Mouse (Mus musculus): ENCODE measurements around the gene Prss50. TPM values are rescaled to one million over a fixed set of nuclear protein-coding genes. Genes with fewer than 3 reads are reported as not detected.

Gene Prss50
- polyA plus RNA-seq, 1 experiment, result 0.72 TPM

GRCm38 (mm10) chr9:110887388-110888303, 29.9 kb downstream of the Prss50 start:
- WGBS, result 60% methylated on average over 9 of the region's 9 CpGs
- TF ChIP-seq POLR2A (IDR thresholded peaks at IDR 0.05; ENCODE audit: borderline replicate concordance, insufficient read depth, low read length) (no peak), CTCF (IDR thresholded peaks at IDR 0.05; ENCODE audit: borderline replicate concordance, insufficient read depth, low read depth, low read length) (no peak)
- Histone ChIP-seq H3K27me3 (ENCODE audit: control insufficient read depth, insufficient read depth, low read length) (no peaks in the 10 kb centered on the region), H3K4me3 (replicated peaks; ENCODE audit: insufficient read depth, low read depth, low read length) (no peak overlapping the region), H3K4me1 (ENCODE audit: control insufficient read depth, insufficient read depth, low read length) (no peaks in the 10 kb centered on the region), H3K27ac (ENCODE audit: insufficient read depth, low read length) (no peak overlapping the region)
- no peak for DNase-seq

- no peak for DNase-seq
- no peak for TF ChIP-seq POLR2A (IDR thresholded peaks at IDR 0.05; ENCODE audit: borderline replicate concordance, insufficient read depth, low read length)
- TF ChIP-seq CTCF (IDR thresholded peaks at IDR 0.05; ENCODE audit: borderline replicate concordance, insufficient read depth, low read depth, low read length), result no peak
- Histone ChIP-seq H3K4me1 (ENCODE audit: control insufficient read depth, insufficient read depth, low read length) (no peaks in the 10 kb centered on the region), H3K27ac (ENCODE audit: insufficient read depth, low read length) (no peak overlapping the region), H3K4me3 (replicated peaks; ENCODE audit: insufficient read depth, low read depth, low read length) (no peak overlapping the region), H3K27me3 (ENCODE audit: control insufficient read depth, insufficient read depth, low read length) (no peaks in the 10 kb centered on the region)
- WGBS, result 71% methylated on average over 14 of the region's 14 CpGs
Measured at GRCm38 (mm10) chr9:110888935-110889334, 31.2 kb downstream of the Prss50 start.

GRCm38 (mm10) chr9:110890026-110890783, 32.4 kb downstream of the Prss50 start:
- DNase-seq, result no peak
- WGBS, result 20% methylated on average over 21 of the region's 21 CpGs
- TF ChIP-seq POLR2A (IDR thresholded peaks at IDR 0.05; ENCODE audit: borderline replicate concordance, insufficient read depth, low read length), result no peak
- no peak for TF ChIP-seq CTCF (IDR thresholded peaks at IDR 0.05; ENCODE audit: borderline replicate concordance, insufficient read depth, low read depth, low read length)

GRCm38 (mm10) chr9:110891077-110891828, 33.5 kb downstream of the Prss50 start:
- H3K27ac ChIP-seq (ENCODE audit: insufficient read depth, low read length), result no peak overlapping the region
- H3K27me3 ChIP-seq (ENCODE audit: control insufficient read depth, insufficient read depth, low read length), result no peaks in the 10 kb centered on the region
- H3K4me3 ChIP-seq (replicated peaks; ENCODE audit: insufficient read depth, low read depth, low read length), result no peak overlapping the region
- no peak for DNase-seq
- 84% methylated on average over 12 of the region's 12 CpGs for WGBS
- no peak for TF ChIP-seq CTCF (IDR thresholded peaks at IDR 0.05; ENCODE audit: borderline replicate concordance, insufficient read depth, low read depth, low read length)
- TF ChIP-seq POLR2A (IDR thresholded peaks at IDR 0.05; ENCODE audit: borderline replicate concordance, insufficient read depth, low read length), result no peak
- no peaks in the 10 kb centered on the region for H3K4me1 ChIP-seq (ENCODE audit: control insufficient read depth, insufficient read depth, low read length)

More at GRCm38 (mm10) chr9:110890026-110890783, 32.4 kb downstream of the Prss50 start:
- H3K27ac ChIP-seq (ENCODE audit: insufficient read depth, low read length), result no peak overlapping the region
- no peak overlapping the region for H3K4me3 ChIP-seq (replicated peaks; ENCODE audit: insufficient read depth, low read depth, low read length)
- no peaks in the 10 kb centered on the region for H3K4me1 ChIP-seq (ENCODE audit: control insufficient read depth, insufficient read depth, low read length)
- no peaks in the 10 kb centered on the region for H3K27me3 ChIP-seq (ENCODE audit: control insufficient read depth, insufficient read depth, low read length)

- 47% methylated on average over 3 of the region's 3 CpGs for WGBS
- Histone ChIP-seq H3K27ac (ENCODE audit: insufficient read depth, low read length) (no peak overlapping the region), H3K27me3 (ENCODE audit: control insufficient read depth, insufficient read depth, low read length) (no peaks in the 10 kb centered on the region), H3K4me3 (replicated peaks; ENCODE audit: insufficient read depth, low read depth, low read length) (no peak overlapping the region), H3K4me1 (ENCODE audit: control insufficient read depth, insufficient read depth, low read length) (no peaks in the 10 kb centered on the region)
- no peak for DNase-seq
- TF ChIP-seq CTCF (IDR thresholded peaks at IDR 0.05; ENCODE audit: borderline replicate concordance, insufficient read depth, low read depth, low read length) (no peak), POLR2A (IDR thresholded peaks at IDR 0.05; ENCODE audit: borderline replicate concordance, insufficient read depth, low read length) (no peak)
Measured at GRCm38 (mm10) chr9:110892552-110892951, 34.8 kb downstream of the Prss50 start.

GRCm38 (mm10) chr9:110893429-110893828, 35.7 kb downstream of the Prss50 start:
- DNase-seq, result no peak
- 83% methylated on average over 10 of the region's 10 CpGs for WGBS
- Histone ChIP-seq H3K27me3 (ENCODE audit: control insufficient read depth, insufficient read depth, low read length) (no peaks in the 10 kb centered on the region), H3K4me3 (replicated peaks; ENCODE audit: insufficient read depth, low read depth, low read length) (no peak overlapping the region), H3K27ac (ENCODE audit: insufficient read depth, low read length) (no peak overlapping the region), H3K4me1 (ENCODE audit: control insufficient read depth, insufficient read depth, low read length) (no peaks in the 10 kb centered on the region)
- TF ChIP-seq POLR2A (IDR thresholded peaks at IDR 0.05; ENCODE audit: borderline replicate concordance, insufficient read depth, low read length), result no peak

GRCm38 (mm10) chr9:110895507-110895906, 37.7 kb downstream of the Prss50 start:
- DNase-seq, result no peak
- no peak for TF ChIP-seq POLR2A (IDR thresholded peaks at IDR 0.05; ENCODE audit: borderline replicate concordance, insufficient read depth, low read length)
- TF ChIP-seq CTCF (IDR thresholded peaks at IDR 0.05; ENCODE audit: borderline replicate concordance, insufficient read depth, low read depth, low read length), result no peak
- H3K27me3 ChIP-seq (ENCODE audit: control insufficient read depth, insufficient read depth, low read length), result no peaks in the 10 kb centered on the region
- H3K4me3 ChIP-seq (replicated peaks; ENCODE audit: insufficient read depth, low read depth, low read length), result no peak overlapping the region
- no peak overlapping the region for H3K27ac ChIP-seq (ENCODE audit: insufficient read depth, low read length)
- H3K4me1 ChIP-seq (ENCODE audit: control insufficient read depth, insufficient read depth, low read length), result no peaks in the 10 kb centered on the region
- WGBS, result 59% methylated on average over 5 of the region's 5 CpGs

All from cerebellum, adult 2 months (tissue).